Mouse (Mus musculus) CH12.LX (cell line): ENCODE results near the gene Atp5h.

Experiments used
- CTCF ChIP-seq, 2 experiments: IDR thresholded peaks in 1 of 2; conservative IDR thresholded peaks in 1 of 2; 2 replicates each; pipeline ENCODE4 v1.5.1; 2011 to 2012; ENCODE audit warnings: low read depth in 2 of 2, low read length in 2 of 2, improper control_type of control experiment in 1 of 2, inconsistent platforms in 1 of 2, mild to moderate bottlenecking in 1 of 2, moderate library complexity in 1 of 2
- POLR2A ChIP-seq: IDR thresholded peaks from 2 replicates; pipeline ENCODE4 v1.6.1; 2011; ENCODE audit warnings: low read depth, mild to moderate bottlenecking, improper control_type of control experiment, low read length

DNA sequence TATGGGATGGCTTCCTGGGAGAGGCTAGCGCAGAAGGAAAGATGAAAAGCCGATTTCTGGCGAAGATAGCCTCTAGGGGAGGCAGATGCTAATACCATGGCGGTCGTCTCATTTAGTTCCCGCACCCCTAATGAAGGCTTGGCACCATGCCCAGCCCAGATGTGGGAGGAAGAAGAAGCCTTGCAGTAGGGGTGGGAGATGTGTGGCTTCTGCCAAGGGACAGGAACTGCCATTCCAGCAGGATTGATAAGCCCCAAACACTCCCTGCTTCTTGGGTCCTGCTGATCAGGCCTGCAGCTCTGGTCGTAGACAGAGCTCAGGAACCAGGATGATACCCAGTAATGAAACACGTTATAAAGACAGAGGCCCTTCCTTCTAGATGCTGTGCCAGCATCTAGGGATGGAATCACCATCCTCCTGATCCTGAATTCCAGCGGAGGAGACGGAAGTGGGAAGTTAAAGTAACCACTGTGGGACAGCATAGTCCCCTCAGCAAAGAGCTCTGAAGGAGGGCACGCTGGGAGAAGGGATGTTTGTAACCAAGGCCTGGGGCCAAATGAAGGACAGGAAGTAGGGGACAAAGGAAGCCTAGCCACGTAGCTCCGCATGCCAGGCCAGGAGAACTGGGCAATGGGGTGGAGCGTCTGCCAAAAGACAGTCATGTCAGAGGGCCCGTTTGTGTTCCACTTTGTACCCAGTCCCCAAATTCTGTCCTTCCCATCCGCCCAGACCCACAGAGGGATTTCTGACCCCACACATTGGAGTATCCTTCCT, 35.9 kb downstream of the Atp5h start:
- TF ChIP-seq CTCF (conservative IDR thresholded peaks at IDR 0.05 in 1 of 2, IDR thresholded peaks at IDR 0.05 in 1 of 2; ENCODE audit: low read depth in 2 of 2, low read length in 2 of 2) (no peak), POLR2A (no peak)
